Comparison of ENCODE assay signal across 25 mouse cellular contexts in genomic region chr2:13094045-13094444, GRCm38 (mm10).
"Had no signal": no experiment of that assay in that cellular context is flagged by ENCODE, and none has a peak within 500 bp of the region (broad histone marks: within the 10 kb centered on the region; RNA-seq: fewer than 3 reads in every experiment).

No protein-coding gene starts in this region.

- ATAC-seq: hindbrain, embryonic 16.5 days; inflammation-experienced regulatory T-cells, adult 6 months; intestine, embryonic 15.5 days; intestine, postnatal 0 days; liver, embryonic 12.5 days had no signal

- H3K27ac ChIP-seq: gastrocnemius, adult 2 months; heart, adult 2 months; heart, embryonic 10.5 days; hindbrain, embryonic 10.5 days; hindbrain, embryonic 14.5 days; intestine, embryonic 15.5 days; layer of hippocampus, adult 2 months; limb, embryonic 13.5 days; limb, embryonic 15.5 days; liver, embryonic 12.5 days; liver, embryonic 14.5 days had no signal

- H3K4me2 ChIP-seq: heart, embryonic 12.5 days; hindbrain, embryonic 14.5 days; intestine, embryonic 15.5 days; limb, embryonic 13.5 days; limb, embryonic 15.5 days; liver, embryonic 12.5 days had no signal

- H3K27me3 ChIP-seq: heart, embryonic 12.5 days; intestine, embryonic 15.5 days; limb, embryonic 13.5 days; limb, embryonic 15.5 days; liver, embryonic 12.5 days had no signal

- H3K36me3 ChIP-seq: heart, embryonic 10.5 days; heart, embryonic 12.5 days; hindbrain, embryonic 10.5 days; intestine, embryonic 15.5 days; limb, embryonic 13.5 days; limb, embryonic 15.5 days; liver, embryonic 12.5 days had no signal

- H3K4me1 ChIP-seq: heart, embryonic 10.5 days; hindbrain, embryonic 10.5 days; intestine, embryonic 15.5 days; limb, embryonic 15.5 days; liver, embryonic 12.5 days had no signal

- DNase-seq: gastrocnemius, adult 2 months; gastrocnemius, postnatal 10 days; gastrocnemius, postnatal 25 days; heart, adult 2 months; heart, postnatal 10 days; heart, postnatal 4 days; kidney, adult 18-20 months; kidney, adult 8-10 months; kidney, postnatal 10 days; kidney, postnatal 25 days; kidney, postnatal 4 days; left cerebral cortex, postnatal 4 days had no signal

- H3K9me3 ChIP-seq: heart, embryonic 10.5 days; heart, embryonic 12.5 days; hindbrain, embryonic 10.5 days; intestine, embryonic 15.5 days; limb, embryonic 13.5 days; limb, embryonic 15.5 days; liver, embryonic 12.5 days had no signal

- H3K4me3 ChIP-seq: gastrocnemius, adult 2 months; heart, adult 2 months; heart, embryonic 10.5 days; heart, embryonic 12.5 days; hindbrain, embryonic 10.5 days; intestine, embryonic 15.5 days; layer of hippocampus, adult 2 months; limb, embryonic 13.5 days; limb, embryonic 15.5 days; liver, embryonic 12.5 days had no signal

- H3K9ac ChIP-seq: heart, embryonic 12.5 days; hindbrain, embryonic 14.5 days; intestine, embryonic 15.5 days; limb, embryonic 13.5 days; limb, embryonic 15.5 days; liver, embryonic 12.5 days; liver, embryonic 14.5 days had no signal
